Mouse (Mus musculus) small intestine, adult 2 months (tissue): ENCODE data around the gene Ift81.

Source experiments
- CTCF ChIP-seq: fragments of 200-500 bp; IDR thresholded peaks from 2 replicates; pipeline ENCODE4 v1.5.1; 2012; ENCODE audit warnings: low read depth, mild to moderate bottlenecking, control low read depth, inconsistent platforms, low read length, moderate library complexity, mixed read lengths; ENCODE audit not compliant: insufficient replicate concordance, insufficient read length; ENCODE audit errors: extremely low read depth
- POLR2A ChIP-seq: fragments of 200-500 bp; IDR thresholded peaks from 2 replicates; pipeline ENCODE4 v1.6.1; 2012; ENCODE audit warnings: low read depth, mild to moderate bottlenecking, control low read depth, inconsistent platforms, low read length, moderate library complexity

GRCm38 (mm10) chr5:122576683-122577329, 37.5 kb downstream of the Ift81 start:
- TF ChIP-seq CTCF = no peak
- TF ChIP-seq POLR2A = no peak
